Mouse (Mus musculus): ENCODE results near the gene Bsn. TPM values are rescaled to one million over a fixed set of nuclear protein-coding genes. Genes with fewer than 3 reads are reported as not detected.
"Not testable (repeated sequence)": the region's sequence is repeated elsewhere in the genome, so short reads cannot be mapped to it uniquely, and the experiment has no call there.

Gene Bsn
- total RNA-seq, 2 experiments from 2014 or later: 236 to 246 TPM

GRCm38 (mm10) chr9:108217936-108218543, 27.9 kb upstream of the Bsn start:
- no peak for TF ChIP-seq CTCF (conservative IDR thresholded peaks at IDR 0.05)
- no peak overlapping the region for H3K27ac ChIP-seq
- no peak overlapping the region for H3K4me3 ChIP-seq
- DNase-seq (ENCODE audit: low spot score in 2 of 2): no peak

DNA sequence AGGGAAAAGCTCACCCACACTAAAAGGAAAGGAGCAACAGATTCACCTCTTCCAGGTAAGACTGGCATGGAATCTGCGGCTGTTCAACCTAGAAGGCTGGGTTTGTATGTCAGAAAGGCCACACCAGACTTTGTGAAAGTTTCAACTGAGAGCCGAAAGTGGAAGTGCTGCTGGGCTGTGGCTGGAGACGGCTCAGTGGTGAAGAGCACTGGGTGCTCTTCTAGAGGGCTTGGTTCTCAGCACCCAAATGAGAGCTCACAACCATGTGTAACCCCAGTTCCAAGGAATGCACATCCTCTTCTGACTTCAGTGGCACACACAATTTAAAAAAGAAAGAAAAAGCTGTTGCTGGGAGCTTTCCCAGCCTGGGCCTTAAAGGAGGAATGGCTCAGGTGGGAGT, 27.2 kb upstream of the Bsn start:
- DNase-seq (ENCODE audit: low spot score in 2 of 2): no peak
- H3K27ac ChIP-seq: no peak overlapping the region
- no peak for TF ChIP-seq CTCF (conservative IDR thresholded peaks at IDR 0.05)
- no peak overlapping the region for H3K4me3 ChIP-seq

- DNase-seq (ENCODE audit: low spot score in 2 of 2): no peak
- no peak for TF ChIP-seq CTCF (conservative IDR thresholded peaks at IDR 0.05)
- Histone ChIP-seq H3K4me3 (no peak overlapping the region), H3K27ac (peak overlapping the region; percentile 28)
These were observed 22.9 kb upstream of the Bsn start for GRCm38 (mm10) chr9:108213105-108213504.

DNA sequence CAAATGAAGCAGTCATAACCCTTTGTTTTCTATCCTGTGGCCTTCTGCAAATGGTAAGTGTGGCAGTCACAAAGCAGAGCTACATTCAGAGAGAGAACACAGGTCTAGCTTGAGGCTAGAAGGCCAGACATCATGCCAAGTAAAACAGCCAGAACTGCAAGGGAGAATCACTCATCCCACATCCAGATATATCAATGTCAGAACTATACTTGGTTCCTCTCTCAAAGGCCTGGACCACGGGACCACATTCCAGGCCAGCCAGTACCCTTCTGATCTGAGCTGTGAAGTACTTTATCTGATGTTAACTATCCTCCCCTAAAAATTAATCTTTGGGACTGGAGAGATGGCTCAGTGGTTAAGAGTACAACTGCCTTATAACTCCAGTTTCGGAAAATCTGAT, 22.2 kb upstream of the Bsn start:
- TF ChIP-seq CTCF (conservative IDR thresholded peaks at IDR 0.05): no peak
- no peak overlapping the region for H3K4me3 ChIP-seq
- H3K27ac ChIP-seq: peak overlapping the region; percentile 28; the same call in 1 of the 2 replicates
- DNase-seq (ENCODE audit: low spot score in 2 of 2): no peak

- TF ChIP-seq CTCF (conservative IDR thresholded peaks at IDR 0.05): no peak
- H3K27ac ChIP-seq: peak overlapping the region; percentile 85
- no peak overlapping the region for H3K4me3 ChIP-seq
- no peak for DNase-seq (ENCODE audit: low spot score in 2 of 2)
These were observed 15.4 kb upstream of the Bsn start for GRCm38 (mm10) chr9:108205571-108205901.

GRCm38 (mm10) chr9:108204884-108205570, 14.8 kb upstream of the Bsn start:
- H3K27ac ChIP-seq: peak overlapping the region; percentile 85
- no peak overlapping the region for H3K4me3 ChIP-seq
- DNase-seq (ENCODE audit: low spot score in 2 of 2): no peak
- no peak for TF ChIP-seq CTCF (conservative IDR thresholded peaks at IDR 0.05)

DNA sequence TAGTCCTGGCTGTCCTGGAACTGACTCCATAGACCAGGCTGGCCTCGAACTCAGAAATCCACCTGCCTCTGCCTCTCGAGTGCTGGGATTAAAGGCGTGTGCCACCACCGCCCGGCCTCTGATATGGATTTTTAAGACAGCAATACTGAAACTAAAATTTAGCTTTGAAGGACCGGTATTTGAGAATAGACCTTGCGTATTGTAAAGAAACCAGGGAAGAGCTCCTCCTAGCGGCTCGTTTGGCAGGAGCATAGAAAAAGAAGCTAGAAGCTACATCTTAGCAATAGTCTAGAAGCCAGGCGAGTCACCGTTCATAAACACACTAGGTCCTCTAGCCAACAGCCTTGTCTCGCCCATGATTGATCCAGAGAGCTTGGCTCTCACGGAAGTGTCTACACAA, 12.8 kb upstream of the Bsn start:
- Histone ChIP-seq H3K4me3 (no peak overlapping the region), H3K27ac (peak overlapping the region; percentile 20; the same call in 1 of the 2 replicates)
- peak; percentile 87 for TF ChIP-seq CTCF (conservative IDR thresholded peaks at IDR 0.05)
- peak; percentile 63 to 75 for DNase-seq (ENCODE audit: low spot score in 2 of 2)

DNA sequence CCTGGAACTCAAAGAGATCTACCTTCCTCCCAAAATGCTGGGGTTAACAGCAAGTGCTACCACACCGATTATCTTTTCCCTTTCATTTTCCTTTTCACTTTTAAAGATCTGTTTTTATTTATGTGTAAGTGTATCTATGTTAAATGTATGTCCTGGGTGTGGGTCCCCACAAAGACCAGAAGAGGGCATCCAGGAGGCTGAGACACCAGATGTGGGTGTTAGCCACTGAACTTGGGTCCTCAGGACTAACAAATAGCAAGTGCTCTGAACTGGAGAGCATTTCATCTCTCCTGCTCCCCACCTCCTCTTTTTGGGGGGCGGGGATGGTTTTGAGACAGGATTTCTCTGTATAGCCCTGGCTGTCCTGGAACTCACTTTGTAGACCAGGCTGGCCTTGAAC, 12.0 kb upstream of the Bsn start:
- H3K27ac ChIP-seq: no peak overlapping the region
- no peak for DNase-seq (ENCODE audit: low spot score in 2 of 2)
- H3K4me3 ChIP-seq: no peak overlapping the region
- TF ChIP-seq CTCF (conservative IDR thresholded peaks at IDR 0.05): peak; percentile 37

GRCm38 (mm10) chr9:108201160-108201559, 11.0 kb upstream of the Bsn start:
- H3K4me3 ChIP-seq: peak overlapping the region; percentile 45
- H3K27ac ChIP-seq: peak overlapping the region; percentile 53; the same call in 1 of the 2 replicates
- DNase-seq (ENCODE audit: low spot score in 2 of 2): peak; percentile 86 to 96
- TF ChIP-seq CTCF (conservative IDR thresholded peaks at IDR 0.05): peak; percentile 85

DNA sequence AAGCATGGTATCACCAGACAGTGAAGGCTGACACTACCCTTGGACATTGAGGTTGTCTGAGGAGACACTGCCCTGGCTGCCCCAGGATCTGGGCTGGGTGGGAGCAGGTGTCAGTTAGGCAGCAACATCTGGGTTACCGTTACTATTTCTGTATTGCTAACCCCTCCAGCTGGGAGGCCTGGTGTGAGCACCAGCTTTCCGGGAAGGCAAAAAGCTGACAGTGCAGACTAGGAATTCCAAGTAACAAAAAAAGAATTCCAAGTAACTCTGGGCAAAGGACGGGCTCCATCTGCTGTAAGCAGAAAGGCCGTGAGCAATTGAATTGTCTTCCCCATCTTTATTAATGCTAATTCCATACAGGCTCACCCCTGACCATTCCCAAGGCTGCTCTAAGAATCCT, 8.4 kb upstream of the Bsn start:
- TF ChIP-seq CTCF (conservative IDR thresholded peaks at IDR 0.05): no peak
- DNase-seq (ENCODE audit: low spot score in 2 of 2): no peak
- Histone ChIP-seq H3K4me3 (no peak overlapping the region), H3K27ac (no peak overlapping the region)

- H3K4me3 ChIP-seq: no peak overlapping the region
- H3K27ac ChIP-seq: no peak overlapping the region
- no peak for DNase-seq (ENCODE audit: low spot score in 2 of 2)
- TF ChIP-seq CTCF (conservative IDR thresholded peaks at IDR 0.05): no peak
These were observed 6.9 kb upstream of the Bsn start for GRCm38 (mm10) chr9:108196920-108197677.

DNA sequence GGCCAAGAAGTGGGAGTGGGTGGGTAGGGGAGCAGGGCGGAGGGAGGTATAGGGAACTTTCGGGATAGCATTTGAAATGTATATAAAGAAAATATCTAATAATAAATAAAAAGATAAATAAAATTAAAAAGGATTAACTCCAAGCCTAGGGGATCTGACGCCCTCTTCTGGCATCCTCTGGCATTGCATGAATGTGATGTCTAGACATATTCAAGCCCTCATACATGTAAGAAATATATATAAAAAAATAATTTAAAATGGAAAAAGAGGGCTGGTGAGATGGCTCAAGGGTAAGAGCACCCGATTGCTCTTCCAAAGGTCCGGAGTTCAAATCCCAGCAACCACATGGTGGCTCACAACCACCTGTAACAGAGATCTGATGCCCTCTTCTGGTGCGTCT, 6.0 kb upstream of the Bsn start:
- not testable (repeated sequence) for DNase-seq (ENCODE audit: low spot score in 2 of 2); H3K27ac ChIP-seq; H3K4me3 ChIP-seq
- peak; percentile 72 for TF ChIP-seq CTCF (conservative IDR thresholded peaks at IDR 0.05)

DNA sequence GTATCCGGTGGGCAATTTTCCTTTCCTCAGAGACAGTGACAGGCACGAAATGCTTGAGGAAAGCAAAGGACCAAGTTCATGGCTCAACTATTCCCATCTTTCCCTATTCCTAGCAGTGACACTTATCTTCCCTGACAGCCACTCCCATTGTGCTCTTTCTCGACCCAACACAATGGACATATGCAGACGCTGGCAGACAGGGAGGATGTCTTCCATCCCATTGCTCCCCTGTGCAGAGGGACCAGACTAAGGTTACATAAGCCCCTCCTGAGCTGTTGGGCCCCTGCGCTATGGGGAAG, 747 bp downstream of the Bsn start:
- Histone ChIP-seq H3K4me3 (peak overlapping the region; percentile 81), H3K27ac (peak overlapping the region; percentile 96)
- no peak for TF ChIP-seq CTCF (conservative IDR thresholded peaks at IDR 0.05)
- no peak for DNase-seq (ENCODE audit: low spot score in 2 of 2)

DNA sequence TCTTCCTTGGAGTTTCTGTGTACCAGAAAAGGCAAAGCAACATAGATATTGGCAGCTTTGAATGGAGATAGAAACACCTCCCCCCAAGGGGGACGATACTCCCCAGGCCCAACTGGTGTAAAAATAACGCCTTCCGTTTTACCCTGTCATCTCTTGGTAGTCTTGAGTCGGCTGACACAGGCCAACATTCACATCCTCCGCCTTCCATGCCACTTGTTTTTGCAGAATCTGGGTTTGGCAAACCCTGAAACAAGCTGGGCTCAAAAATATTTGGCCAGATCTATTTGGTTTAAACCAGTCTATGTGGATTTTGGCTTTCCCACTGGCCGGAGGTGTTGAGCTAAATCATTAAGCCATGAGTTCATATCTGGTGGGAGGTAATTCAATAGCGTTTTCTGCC, 1.2 kb downstream of the Bsn start:
- no peak for TF ChIP-seq CTCF (conservative IDR thresholded peaks at IDR 0.05)
- DNase-seq (ENCODE audit: low spot score in 2 of 2): no peak
- Histone ChIP-seq H3K4me3 (peak overlapping the region; percentile 81), H3K27ac (peak overlapping the region; percentile 96)

Data from layer of hippocampus, adult 2 months (tissue).